Mouse (Mus musculus) gastrocnemius, postnatal 14 days (tissue): Measurements from ENCODE around the gene Rapgefl1. TPM values are rescaled to one million over a fixed set of nuclear protein-coding genes. Genes with fewer than 3 reads are reported as not detected.

Source experiments
- DNase-seq: peaks from one replicate; pipeline ENCODE4 v3.0.0; 2021; ENCODE audit warnings: mixed read lengths
- intact Hi-C: fragments of 180-260 bp; cut with DNase I; formaldehyde crosslinking; loops from one replicate; pipeline ENCODE4 v1.15.1; 2025; ENCODE audit warnings: low total_unique reads
- long read RNA-seq, 2 experiments: library from polyadenylated mRNA; stranded (forward); transcript quantifications; one replicate each; pipeline ENCODE4 v2.0.0; 2021
- total RNA-seq, 2 experiments: library from RNA; stranded (reverse); gene quantifications; 2 replicates each; pipeline ENCODE4 v1.2.3; 2021

Gene Rapgefl1
- total RNA-seq = 1 to 10 TPM in 1 of 2 experiments, under 1 TPM in 1; 0.49 to 1.1 TPM
- long read RNA-seq, experiment 1, full-length matches to known transcripts = 1 of 1 reads
- long read RNA-seq, experiment 1, partial matches to known transcripts = 0 of 1 reads
- long read RNA-seq, experiment 1, other reads (novel, unspliced or antisense) = 0 of 1 reads
- long read RNA-seq, experiment 2 = 0 reads

- DNase-seq = peak; percentile 85
- intact Hi-C loops = no loop called here
Measured at GRCm38 (mm10) chr11:98836651-98837141, at the start of gene Rapgefl1. Gene Rapgefl1, plus strand, starts transcription at chr11:98836785.

GRCm38 (mm10) chr11:98787229-98787628, 49.4 kb upstream of the Rapgefl1 start:
- peak; percentile 62 for DNase-seq
- intact Hi-C loops = loop anchor here (5.0 kb wide), 1 partner anchor 90 kb away; no protein-coding TSS in a partner anchor

GRCm38 (mm10) chr11:98787691-98788090, 48.9 kb upstream of the Rapgefl1 start:
- DNase-seq = no peak
- intact Hi-C loops = loop anchor here (5.0 kb wide), 1 partner anchor 90 kb away; no protein-coding TSS in a partner anchor

GRCm38 (mm10) chr11:98788139-98788538, 48.4 kb upstream of the Rapgefl1 start:
- DNase-seq = no peak
- intact Hi-C loops = loop anchor here (5.0 kb wide), 1 partner anchor 91 kb away; no protein-coding TSS in a partner anchor

GRCm38 (mm10) chr11:98788550-98789218, 47.9 kb upstream of the Rapgefl1 start:
- intact Hi-C loops = loop anchor here (5.0 kb wide), 1 partner anchor 91 kb away; no protein-coding TSS in a partner anchor
- DNase-seq = peak; percentile 89

GRCm38 (mm10) chr11:98789219-98789807, 47.3 kb upstream of the Rapgefl1 start:
- DNase-seq = peak; percentile 36
- intact Hi-C loops = loop anchor here (5.0 kb wide), 1 partner anchor 92 kb away; no protein-coding TSS in a partner anchor

GRCm38 (mm10) chr11:98789824-98790223, 46.8 kb upstream of the Rapgefl1 start:
- intact Hi-C loops = loop anchor here (5.0 kb wide), 1 partner anchor 93 kb away; no protein-coding TSS in a partner anchor
- DNase-seq = no peak

- no peak for DNase-seq
- intact Hi-C loops = no loop called here
Measured at GRCm38 (mm10) chr11:98790631-98791205, 45.9 kb upstream of the Rapgefl1 start.

- intact Hi-C loops = no loop called here
- no peak for DNase-seq
Measured at GRCm38 (mm10) chr11:98791448-98791847, 45.1 kb upstream of the Rapgefl1 start.

- no peak for DNase-seq
- intact Hi-C loops = no loop called here
Measured at GRCm38 (mm10) chr11:98792081-98792480, 44.5 kb upstream of the Rapgefl1 start.

- peak; percentile 80 for DNase-seq
- intact Hi-C loops = no loop called here
Measured at GRCm38 (mm10) chr11:98794469-98795014, 42.0 kb upstream of the Rapgefl1 start.

GRCm38 (mm10) chr11:98795015-98795713, 41.4 kb upstream of the Rapgefl1 start, which contains the start of gene Msl1:
Gene Msl1, plus strand, starts transcription at chr11:98795516.
- peak; percentile 91 for DNase-seq
- intact Hi-C loops = no loop called here

GRCm38 (mm10) chr11:98795714-98796514, 40.7 kb upstream of the Rapgefl1 start:
- peak; percentile 58 for DNase-seq
- intact Hi-C loops = no loop called here

GRCm38 (mm10) chr11:98796515-98797216, 39.9 kb upstream of the Rapgefl1 start:
- intact Hi-C loops = no loop called here
- peak; percentile 72 for DNase-seq

GRCm38 (mm10) chr11:98797306-98797705, 39.3 kb upstream of the Rapgefl1 start:
- DNase-seq = no peak
- intact Hi-C loops = no loop called here

GRCm38 (mm10) chr11:98797909-98798308, 38.7 kb upstream of the Rapgefl1 start:
- intact Hi-C loops = no loop called here
- no peak for DNase-seq

- DNase-seq = no peak
Measured at GRCm38 (mm10) chr11:98804605-98805004, 32.0 kb upstream of the Rapgefl1 start, which contains the start of gene Casc3. Gene Casc3, plus strand, starts transcription at chr11:98804905.

GRCm38 (mm10) chr11:98808417-98808816, 28.2 kb upstream of the Rapgefl1 start:
- DNase-seq = no peak
- intact Hi-C loops = no loop called here

More at GRCm38 (mm10) chr11:98804605-98805004, 32.0 kb upstream of the Rapgefl1 start, which contains the start of gene Casc3:
- intact Hi-C loops = no loop called here
